In the genomic region with DNA sequence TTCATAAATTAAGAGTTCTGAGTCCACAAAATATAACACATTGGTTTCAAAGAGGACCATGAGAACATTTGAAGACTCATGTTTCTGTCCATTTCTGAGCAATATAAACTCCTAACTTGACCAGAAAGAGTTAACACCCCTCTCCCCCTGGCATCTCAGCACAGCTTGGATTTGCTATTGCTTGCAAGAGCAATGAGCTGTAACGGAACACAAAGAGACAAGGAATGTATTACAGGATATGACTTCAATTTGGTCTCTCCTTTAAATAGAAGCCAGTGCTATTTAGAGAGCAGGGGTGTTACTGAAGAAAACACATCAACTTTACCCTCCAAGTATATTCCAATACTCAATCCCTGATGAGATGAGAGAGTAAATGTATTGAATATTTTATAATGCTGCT, we compare ENCODE assay signal across 16 mouse cellular contexts.
A peak's percentile ranks its signal among the peaks of the same experiment; 100 is the strongest.
DNase-seq lines count a peak whose midpoint lies in the region; ATAC-seq lines count a peak whose summit lies in the region.
"Had no signal": no experiment of that assay in that cellular context is flagged by ENCODE, and none has a peak within 500 bp of the region (broad histone marks: within the 10 kb centered on the region; RNA-seq: fewer than 3 reads in every experiment).

No protein-coding gene starts in this region.

- no peak overlapping the region for H3K4me2 ChIP-seq in heart, embryonic 15.5 days
- H3K4me2 ChIP-seq in kidney, embryonic 16.5 days (replicated peaks; ENCODE audit: low read depth, low read length): no peak overlapping the region
- H3K4me2 ChIP-seq: embryonic facial prominence, embryonic 12.5 days; liver, embryonic 11.5 days; stomach, embryonic 15.5 days had no signal

- no peak overlapping the region for H3K9ac ChIP-seq in heart, embryonic 15.5 days
- no peak overlapping the region for H3K9ac ChIP-seq in kidney, embryonic 16.5 days (replicated peaks; ENCODE audit: low read length)
- H3K9ac ChIP-seq: embryonic facial prominence, embryonic 12.5 days; stomach, embryonic 15.5 days had no signal

- peak; percentile 50 to 60 for DNase-seq in cerebellum, postnatal 10 days
- DNase-seq in heart, adult 11 months: no peak
- no peak for DNase-seq in kidney, postnatal 10 days
- peak; percentile 26 for DNase-seq in embryo, embryonic 11 days
- no peak for DNase-seq in adrenal gland, adult (ENCODE audit: inconsistent age in 2 of 2, low spot score in 1 of 2)
- DNase-seq: cerebellum, adult 2 months; kidney, adult 8-10 months; thymus, postnatal 14 days had no signal

- H3K27me3 ChIP-seq in heart, embryonic 15.5 days: no peaks in the 10 kb centered on the region
- no peaks in the 10 kb centered on the region for H3K27me3 ChIP-seq in kidney, embryonic 16.5 days (ENCODE audit: insufficient read depth, low read length)
- H3K27me3 ChIP-seq: CH12.LX; embryonic facial prominence, embryonic 12.5 days; stomach, embryonic 15.5 days had no signal

- no peaks in the 10 kb centered on the region for H3K36me3 ChIP-seq in heart, embryonic 15.5 days
- H3K36me3 ChIP-seq in kidney, embryonic 16.5 days (ENCODE audit: insufficient read depth, low read length): no peaks in the 10 kb centered on the region
- H3K36me3 ChIP-seq: embryonic facial prominence, embryonic 12.5 days; forebrain, embryonic 10.5 days; stomach, embryonic 15.5 days had no signal

- ATAC-seq in cerebellum, adult (ENCODE audit: insufficient number of reproducible peaks, low FRiP score, low TSS enrichment): no peak
- peak; percentile 58; the same call in 1 of the 2 replicates for ATAC-seq in heart, embryonic 15.5 days (replicated peaks; ENCODE audit: insufficient number of reproducible peaks, insufficient read depth, low FRiP score, low read depth)
- ATAC-seq in kidney, embryonic 16.5 days (ENCODE audit: low FRiP score, low TSS enrichment): peak; percentile 85

- H3K4me1 ChIP-seq in heart, embryonic 15.5 days (replicated peaks): peaks cover 31% of the 10 kb centered on the region
- H3K4me1 ChIP-seq in kidney, embryonic 16.5 days (ENCODE audit: insufficient read depth, low read length): peaks cover 15% of the 10 kb centered on the region
- H3K4me1 ChIP-seq: stomach, embryonic 15.5 days had no signal

- H3K27ac ChIP-seq in heart, embryonic 15.5 days: peak overlapping the region; percentile 75
- no peak overlapping the region for H3K27ac ChIP-seq in kidney, embryonic 16.5 days (ENCODE audit: low read length)
- H3K27ac ChIP-seq: embryonic facial prominence, embryonic 12.5 days; forebrain, embryonic 10.5 days; stomach, embryonic 15.5 days had no signal

- WGBS in heart, embryonic 15.5 days: 3% methylated on average over 1 of the region's 1 CpGs
- WGBS in kidney, embryonic 16.5 days: 14% methylated on average over 1 of the region's 1 CpGs

- no peak overlapping the region for H3K4me3 ChIP-seq in heart, embryonic 15.5 days
- H3K4me3 ChIP-seq in kidney, embryonic 16.5 days (ENCODE audit: low read length): no peak overlapping the region
- H3K4me3 ChIP-seq: embryonic facial prominence, embryonic 12.5 days; forebrain, embryonic 10.5 days; stomach, embryonic 15.5 days had no signal

- no peaks in the 10 kb centered on the region for H3K9me3 ChIP-seq in heart, embryonic 15.5 days (replicated peaks)
- H3K9me3 ChIP-seq in kidney, embryonic 16.5 days (ENCODE audit: low read length): 0 out of 2 replicates have a peak, but pooled peaks cover 4% of the 10 kb centered on the region
- H3K9me3 ChIP-seq: embryonic facial prominence, embryonic 12.5 days; forebrain, embryonic 10.5 days; stomach, embryonic 15.5 days had no signal

Comparison
In these comparisons a context has a peak if more than half of its experiments do, and no peak if none do; other contexts are left out.
1. DNase-seq: peak in cerebellum, postnatal 10 days (2 of 2) and embryo, embryonic 11 days (single experiment); none in heart, adult 11 months (single experiment), kidney, postnatal 10 days (single experiment) and adrenal gland, adult (0 of 2).